Mouse (Mus musculus) kidney, adult 2 months (tissue): ENCODE data around the gene Col12a1. TPM values are rescaled to one million over a fixed set of nuclear protein-coding genes. Genes with fewer than 3 reads are reported as not detected.

Source experiments
- DNase-seq: peaks from one replicate; pipeline ENCODE4 v3.0.0; 2021
- H3K27ac ChIP-seq: fragments of 200-500 bp; 2 replicates; pipeline ENCODE4 v1.5.1; 2012; ENCODE audit warnings: low read depth, low read length, control low read depth, inconsistent platforms; ENCODE audit not compliant: insufficient read depth
- H3K27me3 ChIP-seq: fragments of 200-500 bp; replicated peaks from 2 replicates; pipeline ENCODE4 v1.6.1; 2012; ENCODE audit warnings: mild to moderate bottlenecking, moderate library complexity, low read length, inconsistent platforms; ENCODE audit not compliant: control insufficient read depth, insufficient read depth
- H3K36me3 ChIP-seq: fragments of 200-500 bp; 2 replicates; pipeline ENCODE4 v1.6.1; 2012; ENCODE audit warnings: mild to moderate bottlenecking, moderate library complexity, low read length, inconsistent platforms; ENCODE audit not compliant: control insufficient read depth, insufficient read depth
- H3K4me1 ChIP-seq: fragments of 200-500 bp; 2 replicates; pipeline ENCODE4 v1.6.1; 2011; ENCODE audit warnings: low read length; ENCODE audit not compliant: control insufficient read depth, insufficient read depth
- H3K4me3 ChIP-seq: fragments of 200-500 bp; 2 replicates; pipeline ENCODE4 v1.5.1; 2011; ENCODE audit warnings: mild to moderate bottlenecking, low read depth, low read length, control low read depth; ENCODE audit not compliant: insufficient read depth
- CTCF ChIP-seq: fragments of 200-500 bp; conservative IDR thresholded peaks from 2 replicates; pipeline ENCODE4 v1.5.1; 2011; ENCODE audit warnings: low read depth, mild to moderate bottlenecking, control low read depth, low read length, moderate library complexity, mixed read lengths; ENCODE audit not compliant: insufficient read depth, insufficient read length
- POLR2A ChIP-seq: fragments of 200-500 bp; IDR thresholded peaks from one replicate; pipeline ENCODE4 v1.6.1; 2011; ENCODE audit warnings: low read depth, low read length, control low read depth
- WGBS: fragments of 180-500 bp; shearing (Covaris S2); methylation state at CpG from one replicate; pipeline ENCODE4 v1.1.7; 2018; 5-methylcytosine and 5-hydroxymethylcytosine counted together
- polyA plus RNA-seq: library from polyadenylated mRNA; depleted of rRNA; stranded (reverse); fragments of >200 nt; gene quantifications from 2 replicates; pipeline ENCODE4 v1.2.3, GENCODE M21; 2012

Gene Col12a1
- polyA plus RNA-seq, 1 experiment = 7.1 TPM

- TF ChIP-seq CTCF = no peak
- Histone ChIP-seq H3K36me3 (no peaks in the 10 kb centered on the region), H3K27ac (no peak overlapping the region), H3K4me3 (no peak overlapping the region), H3K27me3 (peaks cover 3% of the 10 kb centered on the region; the same call in 1 of the 2 replicates), H3K4me1 (no peaks in the 10 kb centered on the region)
- WGBS = 7% methylated on average over 28 of the region's 28 CpGs
- DNase-seq = no peak
Observed at GRCm38 (mm10) chr9:79719451-79719850, 820 bp upstream of the Col12a1 start.

GRCm38 (mm10) chr9:79717836-79718475, 675 bp downstream of the Col12a1 start:
- Histone ChIP-seq H3K4me1 (no peaks in the 10 kb centered on the region; the same call in 1 of the 2 replicates), H3K4me3 (peak overlapping the region; percentile 55), H3K36me3 (no peaks in the 10 kb centered on the region), H3K27me3 (peaks cover 3% of the 10 kb centered on the region; the same call in 1 of the 2 replicates), H3K27ac (no peak overlapping the region)
- DNase-seq = peak; percentile 23
- TF ChIP-seq POLR2A (no peak), CTCF (no peak)
- WGBS = 2% methylated on average over 22 of the region's 22 CpGs

DNA sequence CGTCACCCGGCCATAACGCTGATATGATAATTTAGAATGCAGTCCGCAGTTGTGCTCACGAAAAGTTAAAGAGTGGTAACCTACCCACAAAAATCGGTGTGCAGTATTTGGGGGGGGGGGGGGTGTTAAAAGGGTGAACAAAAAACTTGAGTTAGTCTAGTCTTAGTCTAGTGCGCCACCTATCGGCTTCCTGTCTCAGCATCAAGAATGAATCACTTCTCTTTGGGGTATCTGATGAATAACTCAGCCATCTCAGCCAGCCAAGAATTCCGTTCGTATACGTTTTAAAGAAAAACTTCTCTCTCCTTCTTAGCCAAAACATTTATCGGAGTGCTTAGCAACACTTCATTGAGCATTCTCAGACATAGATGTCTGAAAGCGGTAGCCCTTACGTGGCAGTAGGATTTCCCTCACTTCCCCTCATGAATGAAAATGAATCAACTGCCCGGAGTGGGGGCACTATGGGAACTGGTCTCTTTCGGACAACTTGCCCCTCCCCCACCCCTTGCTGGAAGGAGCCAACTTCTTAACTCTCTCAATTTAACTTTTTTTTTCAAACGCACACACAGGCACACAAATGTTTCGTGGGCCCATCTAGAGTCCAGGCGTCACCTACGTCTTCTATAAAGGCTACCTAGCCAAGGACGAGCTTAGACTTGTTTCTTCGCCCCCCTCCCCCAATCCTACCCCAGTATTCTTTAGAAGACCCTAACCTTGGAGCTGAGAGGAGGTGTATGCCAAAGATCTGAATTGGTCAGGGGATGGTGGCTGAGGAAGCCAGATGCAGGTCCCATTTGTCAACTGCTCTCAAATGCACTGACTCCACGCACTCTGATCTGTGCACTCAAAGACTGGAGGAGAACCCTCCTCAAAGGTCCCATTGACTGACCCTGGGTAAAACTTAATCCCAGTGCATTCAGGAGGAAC, 1.5 kb downstream of the Col12a1 start:
- no peak overlapping the region for H3K27ac ChIP-seq
- DNase-seq = peak; percentile 70
- H3K4me3 ChIP-seq = peak overlapping the region; percentile 55; the same call in 1 of the 2 replicates
- no peaks in the 10 kb centered on the region for H3K36me3 ChIP-seq
- 14% methylated on average over 23 of the region's 23 CpGs for WGBS
- TF ChIP-seq POLR2A = no peak
- TF ChIP-seq CTCF = peak; percentile 31; the same call in 1 of the 2 replicates
- no peaks in the 10 kb centered on the region; the same call in 1 of the 2 replicates for H3K4me1 ChIP-seq
- peaks cover 3% of the 10 kb centered on the region; the same call in 1 of the 2 replicates for H3K27me3 ChIP-seq

DNA sequence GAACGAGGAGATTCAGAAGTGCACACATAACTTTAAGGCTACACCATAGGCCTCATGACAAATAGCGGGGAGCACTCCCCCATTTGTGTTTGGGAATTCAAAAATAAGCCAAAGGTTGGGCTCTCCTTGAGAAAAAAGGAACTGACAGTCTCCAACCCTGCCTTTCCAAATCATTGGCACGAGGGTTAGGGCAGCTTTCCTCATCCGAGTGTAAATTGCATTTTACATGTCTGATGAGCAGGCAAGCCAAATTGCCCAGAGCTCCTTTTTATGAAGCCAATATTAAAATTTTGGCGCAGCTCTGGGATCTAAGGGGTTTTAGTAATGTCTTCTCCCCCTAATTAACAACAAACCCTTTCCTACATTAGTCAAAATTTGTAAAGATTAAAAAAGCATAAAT, 2.1 kb downstream of the Col12a1 start:
- peaks cover 3% of the 10 kb centered on the region; the same call in 1 of the 2 replicates for H3K27me3 ChIP-seq
- no peak for DNase-seq
- H3K27ac ChIP-seq = 0 out of 2 replicates have a peak overlapping the region, but pooled peaks have one; percentile 26
- no peaks in the 10 kb centered on the region for H3K36me3 ChIP-seq
- H3K4me1 ChIP-seq = no peaks in the 10 kb centered on the region; the same call in 1 of the 2 replicates
- TF ChIP-seq CTCF (no peak), POLR2A (no peak)
- no peak overlapping the region for H3K4me3 ChIP-seq
- WGBS = 42% methylated on average over 5 of the region's 5 CpGs

GRCm38 (mm10) chr9:79714471-79715045, 4.1 kb downstream of the Col12a1 start:
- H3K27me3 ChIP-seq = peaks cover 3% of the 10 kb centered on the region; the same call in 1 of the 2 replicates
- no peaks in the 10 kb centered on the region; the same call in 1 of the 2 replicates for H3K4me1 ChIP-seq
- H3K4me3 ChIP-seq = peak overlapping the region; percentile 9; the same call in 1 of the 2 replicates
- H3K36me3 ChIP-seq = no peaks in the 10 kb centered on the region
- peak overlapping the region; percentile 24; the same call in 1 of the 2 replicates for H3K27ac ChIP-seq
- DNase-seq = peak; percentile 80
- WGBS = 9% methylated on average over 16 of the region's 16 CpGs
- TF ChIP-seq CTCF (0 out of 2 replicates have a peak, but pooled peaks have one; percentile 15), POLR2A (no peak)

DNA sequence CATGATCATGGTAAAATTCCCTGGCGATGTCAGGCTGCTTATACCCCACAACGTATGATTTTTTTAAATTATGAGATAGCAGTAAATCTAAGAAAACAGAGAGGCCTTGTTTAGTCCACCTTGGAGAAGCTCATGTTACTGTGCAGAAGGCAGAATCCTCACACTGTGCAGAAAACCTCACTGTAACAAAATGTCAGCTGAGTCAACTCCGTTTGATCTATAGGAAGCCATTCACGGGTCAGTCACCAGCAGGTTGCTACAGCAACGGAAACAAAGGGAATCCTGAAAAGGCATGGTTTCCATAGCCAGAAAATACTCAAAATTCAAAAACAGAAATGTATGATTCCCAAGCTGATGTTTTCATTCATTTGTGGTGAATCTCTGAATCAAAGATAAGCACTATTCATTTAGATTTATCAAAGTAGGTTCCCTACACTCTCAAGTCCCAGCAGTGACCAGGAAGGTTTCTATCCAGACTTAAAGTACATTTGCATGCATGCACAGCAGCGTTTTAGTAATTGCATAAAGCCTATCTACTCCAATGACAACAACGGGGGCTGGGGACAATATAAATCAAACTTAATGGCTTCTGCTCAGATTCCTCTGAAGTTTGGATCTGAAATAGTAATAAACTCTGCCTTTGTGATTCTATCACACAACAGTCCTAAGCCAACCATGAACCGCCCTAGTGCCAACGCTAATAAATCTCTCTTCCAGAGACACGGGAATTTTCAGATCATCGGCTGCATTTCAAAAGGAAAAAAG, 28.7 kb downstream of the Col12a1 start:
- Histone ChIP-seq H3K27ac (no peak overlapping the region), H3K36me3 (no peaks in the 10 kb centered on the region), H3K27me3 (no peaks in the 10 kb centered on the region), H3K4me3 (no peak overlapping the region), H3K4me1 (no peaks in the 10 kb centered on the region)
- 25% methylated on average over 11 of the region's 11 CpGs for WGBS
- DNase-seq = peak; percentile 7
- TF ChIP-seq POLR2A (no peak), CTCF (no peak)
